Mouse (Mus musculus) lung, adult 18-20 months (tissue): Measurements from ENCODE around the gene Dtx3l.
"Not testable (repeated sequence)": the region's sequence is repeated elsewhere in the genome, so short reads cannot be mapped to it uniquely, and the experiment has no call there.

Experiments
- DNase-seq, 2 experiments: peaks; one replicate each; pipeline ENCODE4 v3.0.0; 2022; ENCODE audit warnings: mixed read lengths in 2 of 2

Dtx3l gene

DNA sequence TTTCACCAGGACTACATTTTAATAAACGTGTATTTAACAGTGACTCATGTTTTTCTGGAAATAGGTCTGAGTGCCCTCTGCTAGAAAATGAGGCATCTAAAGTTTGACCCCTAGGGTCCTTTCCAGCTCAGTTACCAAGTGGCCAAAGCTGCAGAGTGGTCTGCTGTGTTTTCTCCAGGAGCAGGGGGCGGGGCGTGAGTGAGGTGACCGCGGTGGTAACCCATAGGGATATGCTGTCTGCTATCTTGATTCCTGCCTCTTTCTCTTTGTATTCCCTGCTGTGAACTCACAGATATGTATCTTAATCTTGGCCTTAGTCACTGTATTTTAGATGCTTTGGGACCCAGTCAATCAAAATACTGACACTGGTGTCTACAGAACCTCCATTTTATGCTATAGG is 14.6 kb downstream of the Dtx3l start:
- DNase-seq = no peak

DNA sequence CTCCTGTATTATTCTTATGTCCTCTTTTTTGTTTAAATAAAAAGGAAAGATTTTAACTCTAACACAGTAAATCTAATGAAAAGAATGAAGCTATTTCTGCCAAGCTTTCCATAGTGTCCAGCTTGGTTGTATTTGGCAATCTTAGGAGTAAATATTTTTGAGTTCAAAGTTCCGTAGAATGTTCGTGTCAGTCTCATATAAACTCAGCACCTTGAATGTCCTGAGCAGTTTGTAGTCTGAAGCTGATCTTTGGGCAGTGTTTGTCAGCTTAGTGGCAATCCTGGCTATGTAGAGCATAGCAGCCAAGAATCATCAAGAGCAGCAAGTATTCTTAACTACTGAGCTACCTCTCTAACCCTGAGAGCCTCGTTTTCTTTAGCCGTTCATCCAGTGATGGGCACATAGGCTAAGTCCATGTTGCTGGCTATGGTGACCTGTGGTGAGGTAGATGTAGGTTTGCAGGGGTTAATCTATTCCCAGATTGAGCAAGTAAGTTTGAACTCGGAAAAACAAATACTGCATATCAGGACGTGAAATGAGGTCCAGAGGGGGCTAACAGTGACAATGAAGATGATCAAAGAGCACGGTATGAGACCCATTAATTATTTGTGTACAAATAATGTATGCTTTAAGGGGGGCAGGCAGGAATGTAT is 15.3 kb downstream of the Dtx3l start:
- no peak for DNase-seq

DNA sequence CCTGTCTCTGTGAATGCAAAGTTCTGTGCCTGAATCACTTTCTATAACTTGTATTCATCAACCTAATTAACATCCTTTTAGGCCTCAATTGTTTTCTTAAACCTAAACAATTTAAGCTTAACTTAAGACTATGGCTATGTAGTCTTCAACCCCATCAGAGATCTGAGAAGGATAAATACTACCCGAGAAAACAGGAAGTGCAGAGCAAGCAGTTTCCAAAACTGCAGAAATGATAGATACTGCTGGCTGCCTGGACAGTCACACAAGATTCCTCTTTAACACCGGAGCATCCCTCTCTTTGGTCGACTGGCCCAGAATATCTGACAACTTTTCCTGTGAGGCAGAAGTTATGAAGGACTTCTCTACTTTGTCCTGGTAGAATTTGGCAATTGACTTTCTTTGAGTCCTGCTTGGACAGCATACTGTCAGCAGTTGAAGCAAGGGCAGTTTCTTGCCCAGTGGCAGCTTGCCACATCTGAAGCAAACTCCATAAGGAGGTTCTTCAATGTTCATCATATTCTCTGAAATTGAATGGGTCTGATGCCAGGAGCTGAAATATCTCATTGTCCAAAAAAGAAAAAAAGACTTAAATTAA is 16.6 kb downstream of the Dtx3l start:
- DNase-seq = no peak

DNA sequence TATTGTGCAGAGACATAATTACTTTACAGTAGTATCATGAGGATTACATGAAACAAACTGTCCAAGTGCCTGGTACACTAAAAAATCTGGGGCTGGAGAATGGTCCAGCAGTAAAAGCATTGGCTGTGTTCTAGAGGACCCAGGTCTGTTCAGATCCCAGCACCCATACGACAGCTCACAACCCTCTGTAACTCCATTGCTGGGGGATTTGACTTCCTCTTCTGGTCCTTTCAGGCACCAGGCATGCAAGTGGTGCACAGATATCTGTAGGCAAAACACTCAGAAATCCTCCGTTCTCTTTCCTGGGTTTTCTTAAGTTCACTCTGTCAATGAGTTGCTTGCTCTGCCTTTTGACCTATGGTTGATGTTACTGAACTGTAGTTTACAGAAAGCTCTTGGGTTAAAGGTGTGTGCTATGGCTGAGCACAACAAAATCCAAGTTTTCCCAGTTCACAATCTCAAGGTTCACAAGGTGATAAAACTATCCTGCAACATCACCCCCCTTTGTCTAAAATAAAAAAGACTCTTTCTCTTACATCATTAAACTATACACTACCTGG is 17.2 kb downstream of the Dtx3l start:
- DNase-seq = no peak

DNA sequence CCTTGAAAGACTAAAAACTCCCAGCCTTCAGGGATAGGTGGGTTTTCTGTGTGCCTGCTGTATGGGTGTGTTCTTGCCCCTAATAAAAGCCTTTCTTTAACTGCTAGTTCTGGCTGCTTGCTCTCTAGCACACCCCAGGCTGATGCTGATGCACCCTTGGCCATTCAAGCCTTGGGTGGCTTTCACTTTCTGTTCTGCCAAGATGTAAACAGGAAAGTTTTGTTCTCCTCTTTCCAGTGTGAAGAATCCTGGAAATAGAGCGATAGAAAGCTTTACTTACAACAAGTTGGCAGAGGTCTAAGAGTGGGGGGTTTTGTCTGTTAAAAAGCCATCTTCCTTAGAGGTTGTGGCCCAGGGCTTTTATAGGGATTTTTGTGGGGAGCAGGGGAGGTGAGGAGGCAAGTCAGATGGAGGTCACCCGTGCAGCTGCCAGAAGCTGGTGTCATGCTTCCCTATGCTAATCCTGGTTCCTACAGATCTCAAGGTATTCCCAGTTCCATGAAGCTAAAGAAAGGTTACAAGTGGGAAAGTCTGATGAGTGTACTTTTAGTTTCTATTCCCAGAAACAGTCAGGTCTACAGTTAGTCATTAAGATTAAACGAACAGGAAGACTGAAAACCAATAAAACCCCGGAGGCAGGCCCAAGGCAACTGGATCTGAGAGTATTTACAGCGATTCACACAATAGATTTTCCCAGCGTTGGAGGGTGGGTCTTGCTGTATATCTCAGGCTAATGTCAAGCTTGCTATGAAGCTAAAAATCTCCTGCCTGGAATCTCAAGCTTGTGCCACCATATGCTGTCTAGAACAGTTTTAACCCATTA is 20.0 kb downstream of the Dtx3l start:
- peak in 1 of 2 experiments; percentile 26 for DNase-seq

DNA sequence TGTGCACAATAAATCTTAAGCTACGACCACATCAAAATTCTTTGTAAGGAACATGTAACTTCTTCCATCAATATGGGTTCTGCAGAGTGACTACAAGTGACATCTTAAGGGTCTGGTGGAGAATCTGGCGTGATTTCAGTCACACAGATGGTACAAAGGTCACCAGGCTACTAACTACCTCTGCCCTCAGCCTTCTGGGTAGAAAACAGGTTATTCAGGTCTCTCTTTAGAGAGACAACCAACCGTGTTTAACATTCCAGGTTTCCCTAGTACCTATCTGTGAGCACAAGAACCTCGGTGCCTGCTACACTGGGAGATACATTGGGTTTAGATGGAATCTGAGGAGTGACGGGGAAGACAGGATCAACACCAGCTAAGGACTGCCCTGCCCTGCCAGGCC is 24.6 kb downstream of the Dtx3l start:
- no peak for DNase-seq

DNA sequence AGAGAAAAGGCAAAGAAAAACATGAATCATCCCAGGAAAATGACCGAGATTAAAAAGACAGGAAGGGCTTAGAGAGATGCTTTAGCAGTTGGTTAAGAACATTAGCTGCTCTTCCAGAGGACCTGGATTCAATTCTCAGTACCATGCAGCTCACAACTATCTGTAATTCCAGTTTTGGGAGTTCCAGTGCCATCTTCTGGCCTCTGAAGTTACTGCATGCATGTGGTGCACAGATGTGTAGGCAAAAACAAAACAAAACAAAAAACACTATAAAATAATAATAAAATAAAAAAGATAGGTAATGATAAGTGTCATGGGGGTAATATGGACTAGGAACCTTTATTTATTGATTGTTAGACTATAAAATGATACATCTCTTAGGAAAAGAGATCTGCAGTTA is 25.4 kb downstream of the Dtx3l start:
- no peak for DNase-seq

DNA sequence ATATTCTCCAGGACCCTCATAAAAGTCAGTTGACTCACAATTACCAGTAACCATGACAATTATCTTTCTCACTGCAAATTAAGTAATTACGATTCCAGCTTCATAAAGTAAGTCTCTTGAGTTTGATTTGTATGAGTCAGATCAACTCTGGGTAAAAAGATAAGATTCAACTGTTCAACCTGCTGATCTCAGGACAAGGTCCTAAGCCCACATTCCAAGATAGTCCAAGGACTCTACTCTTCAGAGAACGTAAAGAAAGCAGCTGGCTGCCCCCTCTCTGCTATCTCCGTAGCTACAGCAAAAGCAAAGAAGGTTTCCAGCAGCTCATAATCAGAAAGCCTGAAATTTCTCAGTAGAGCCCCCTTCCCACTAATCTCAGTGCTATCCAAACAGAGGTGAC is 27.5 kb downstream of the Dtx3l start:
- no peak for DNase-seq

DNA sequence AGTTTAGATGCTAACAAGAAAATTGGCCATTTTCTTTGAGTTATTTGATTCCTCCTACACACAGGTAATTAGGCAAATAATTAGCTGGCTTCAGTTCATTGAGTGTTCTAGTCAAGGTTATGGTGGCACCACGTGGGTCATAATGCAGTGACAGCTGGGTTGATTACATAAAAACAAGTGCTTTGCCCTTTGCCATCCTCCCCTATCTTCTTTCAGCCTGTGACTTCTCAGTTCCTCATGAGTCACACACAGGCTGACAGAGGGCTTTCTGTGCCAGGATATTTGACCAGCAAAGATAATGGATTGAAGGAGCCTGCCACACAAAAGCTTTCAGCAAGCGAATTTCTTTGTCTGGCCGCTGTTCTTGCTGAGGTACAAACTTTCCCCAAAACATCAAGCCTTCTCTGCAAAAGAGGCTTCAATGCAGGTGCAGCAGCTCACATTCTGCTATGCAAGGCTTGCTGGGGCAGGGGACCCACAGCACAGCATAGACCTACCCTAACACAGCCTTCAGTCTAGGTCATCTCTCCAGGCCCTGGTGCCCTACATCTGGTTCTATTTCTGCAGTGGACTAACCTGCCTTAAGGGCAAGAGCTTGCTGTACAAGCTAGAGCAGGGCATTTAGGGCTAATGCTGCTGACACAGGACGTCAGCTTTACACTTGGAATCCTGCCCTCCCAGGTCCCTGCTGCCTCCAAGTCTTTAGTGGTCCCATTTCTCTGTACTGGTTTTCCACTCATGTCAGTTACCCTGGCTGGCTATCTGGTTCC is 31.3 kb downstream of the Dtx3l start:
- DNase-seq = no peak

DNA sequence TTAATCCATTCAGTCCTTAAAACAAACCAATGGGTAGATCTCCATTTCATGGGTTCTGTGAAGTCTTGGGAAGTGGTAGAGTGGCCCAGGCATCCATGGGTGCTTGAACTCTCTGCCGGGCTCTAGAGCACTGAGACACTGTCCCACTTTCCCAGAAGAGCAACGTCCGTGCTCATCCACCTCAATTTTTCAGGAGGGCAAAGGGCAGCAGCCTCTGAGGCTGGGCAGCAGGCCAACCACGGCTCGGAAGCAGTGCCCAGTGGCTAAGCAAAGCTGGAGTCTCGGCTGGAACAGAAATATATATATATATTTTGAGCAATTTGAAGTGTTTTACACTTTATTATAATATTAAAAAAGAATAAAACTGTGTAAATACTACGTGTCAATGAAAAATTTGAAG is 32.1 kb downstream of the Dtx3l start:
- no peak for DNase-seq

DNA sequence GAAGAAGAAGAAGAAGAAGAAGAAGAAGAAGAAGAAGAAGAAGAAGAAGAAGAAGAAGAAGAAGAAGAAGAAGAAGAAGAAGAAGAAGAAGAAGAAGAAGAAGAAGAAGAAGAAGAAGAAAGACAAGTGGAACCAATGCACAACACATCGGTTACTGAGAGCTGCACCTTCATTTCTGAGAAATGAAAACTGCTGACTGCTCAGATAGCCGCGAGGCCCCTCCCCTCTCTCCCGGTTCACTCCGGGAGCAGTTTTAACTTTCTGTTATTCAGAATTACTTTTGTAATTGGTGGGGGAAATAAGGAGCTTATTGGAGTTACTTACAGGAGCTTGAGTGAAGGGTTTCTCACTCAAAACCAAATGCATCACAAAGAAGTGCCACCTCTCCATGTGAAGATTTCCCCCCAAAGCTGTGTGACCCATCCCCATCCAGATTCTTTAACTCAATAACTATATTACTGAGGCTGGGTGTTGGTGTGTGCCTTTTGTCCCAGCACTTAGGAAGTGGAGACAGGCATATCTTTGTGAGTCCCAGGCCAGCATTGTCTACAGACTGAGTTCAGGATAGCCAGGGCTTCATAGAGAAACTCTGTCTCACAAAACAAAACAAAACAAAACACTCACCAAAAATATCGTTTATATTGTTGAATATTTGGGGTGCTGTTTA is 33.0 kb downstream of the Dtx3l start:
- no peak for DNase-seq

DNA sequence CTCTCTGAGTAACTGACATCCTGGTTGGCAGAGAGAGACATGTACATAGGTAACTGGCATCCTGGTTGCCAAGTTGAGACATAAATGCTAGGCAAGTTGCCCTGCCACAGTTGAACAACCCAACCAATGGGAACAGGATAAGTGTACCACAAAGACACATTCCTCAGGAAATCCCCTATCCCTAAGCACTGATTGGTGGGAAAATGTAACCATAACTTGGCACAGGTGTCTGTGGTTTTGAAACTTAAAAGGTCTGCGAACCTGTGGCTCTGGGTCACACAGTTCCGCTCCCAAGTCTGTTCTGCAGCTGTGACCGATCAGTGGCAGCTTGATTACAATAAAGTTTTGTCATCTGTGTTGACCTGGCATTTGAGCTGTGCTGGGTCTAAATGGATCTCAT is 33.6 kb downstream of the Dtx3l start:
- no peak for DNase-seq

DNA sequence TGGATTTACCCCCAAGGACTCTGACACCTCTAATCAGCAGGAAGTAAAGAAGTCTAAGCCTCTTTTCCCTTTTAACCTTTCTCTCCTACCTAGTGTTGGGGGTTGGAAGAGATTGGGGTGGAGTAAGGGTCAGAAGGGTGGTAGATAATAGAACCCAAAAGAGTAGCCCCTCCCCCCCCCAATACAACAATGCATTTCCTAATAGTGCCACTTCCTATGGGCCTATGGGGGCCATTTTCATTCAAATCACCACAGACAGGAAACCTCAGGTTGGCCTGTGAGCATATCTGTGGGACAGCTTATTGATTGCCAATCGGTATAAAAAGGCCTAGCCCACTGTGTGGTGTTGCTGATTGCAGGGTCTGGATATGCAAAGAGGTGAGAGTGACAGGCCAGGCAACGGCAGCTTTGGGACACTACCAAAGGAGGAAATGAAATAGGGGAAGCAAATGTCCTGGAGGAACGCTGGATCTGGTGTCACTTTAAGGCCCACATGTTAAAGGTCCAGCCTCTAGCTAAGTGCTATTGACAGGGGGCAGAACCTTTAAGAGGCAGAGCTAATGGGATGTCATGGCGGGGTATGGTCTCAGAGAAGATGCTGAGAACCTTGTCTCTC is 34.7 kb downstream of the Dtx3l start:
- no peak for DNase-seq

DNA sequence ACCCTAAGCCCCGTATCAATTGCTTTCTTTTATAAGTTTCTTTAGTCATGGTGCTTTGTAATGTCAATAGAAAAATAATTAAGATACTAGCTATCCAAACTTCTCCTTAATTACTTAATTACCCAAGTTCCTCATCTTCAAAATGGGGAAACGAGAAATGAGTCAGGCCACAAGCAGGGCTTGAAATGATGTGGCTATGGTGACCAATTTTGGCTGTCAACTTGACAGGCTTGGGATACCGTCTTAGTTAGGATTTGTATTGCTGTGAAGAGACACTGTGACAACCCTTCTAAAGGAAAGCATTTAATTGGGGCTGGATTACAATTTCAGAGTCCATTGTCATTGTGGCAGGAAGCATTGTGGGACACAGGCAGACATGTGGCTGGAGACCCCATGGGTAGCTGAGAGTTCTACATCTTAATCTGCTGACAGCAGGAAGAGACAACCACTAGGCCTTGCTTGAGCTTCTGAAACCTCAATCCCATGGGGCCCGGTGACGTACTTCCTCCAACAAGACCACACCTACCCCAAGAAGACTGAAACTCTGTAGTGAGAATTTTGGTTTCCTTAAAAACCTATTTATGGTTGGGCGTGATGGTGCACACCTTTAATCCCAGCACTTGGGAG is 35.8 kb downstream of the Dtx3l start:
- DNase-seq = no peak

DNA sequence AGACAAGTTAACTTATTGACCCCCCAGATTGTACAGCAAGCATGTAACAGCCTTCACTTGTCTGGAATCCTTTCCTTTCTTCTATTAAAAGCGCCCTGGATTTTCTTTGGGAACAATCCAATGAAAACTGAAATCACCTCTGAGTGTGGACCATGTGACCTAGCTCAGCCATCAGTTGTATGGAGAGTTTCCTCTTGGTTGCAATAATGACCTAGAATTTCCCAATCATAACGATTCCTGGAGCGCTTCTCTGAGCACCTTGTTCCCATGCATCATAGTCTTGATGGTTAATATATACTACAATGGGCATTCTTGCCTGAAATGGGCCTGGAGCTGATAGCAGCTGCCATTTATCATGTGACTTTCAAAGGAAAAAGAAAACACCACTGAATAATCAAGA is 38.4 kb downstream of the Dtx3l start:
- DNase-seq = no peak

DNA sequence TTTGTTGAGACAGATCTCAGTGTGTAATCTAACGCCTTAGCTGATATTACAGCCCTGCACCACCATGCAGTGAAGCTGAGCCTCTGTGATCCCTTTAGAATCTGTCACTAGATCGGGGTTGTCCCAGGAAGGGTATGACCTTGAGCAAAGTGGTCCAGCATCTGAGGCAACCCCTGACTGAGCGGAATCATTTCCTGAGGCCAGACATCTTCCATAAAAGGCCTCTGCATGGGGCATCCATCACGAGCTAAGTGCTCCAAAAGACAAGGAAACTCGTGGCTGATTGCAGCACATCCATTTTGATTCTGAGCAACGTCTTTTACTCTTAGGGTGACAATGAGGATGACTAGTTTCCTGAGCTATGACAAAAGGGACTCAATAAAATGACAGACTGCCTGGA is 44.0 kb downstream of the Dtx3l start:
- DNase-seq = no peak

DNA sequence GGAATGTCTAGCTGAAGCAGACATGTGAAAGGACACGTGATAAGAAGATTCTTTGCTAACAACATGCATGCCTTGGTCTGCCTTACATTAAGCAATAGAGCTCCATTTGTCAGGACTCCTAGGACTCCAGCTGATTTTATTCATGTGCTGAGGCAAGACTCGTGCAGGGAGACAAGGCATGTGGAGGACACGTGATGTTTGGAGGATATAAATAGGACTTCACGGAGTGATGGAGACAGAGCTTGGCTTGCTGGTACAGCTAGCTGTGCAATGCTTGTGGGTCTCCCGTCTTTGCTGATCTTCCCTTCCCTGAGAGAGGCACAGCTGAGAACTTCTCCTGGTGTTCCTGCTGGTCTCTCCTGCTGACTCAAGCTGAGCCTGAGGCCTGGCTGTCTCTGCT is 47.3 kb downstream of the Dtx3l start:
- DNase-seq = not testable (repeated sequence)

DNA sequence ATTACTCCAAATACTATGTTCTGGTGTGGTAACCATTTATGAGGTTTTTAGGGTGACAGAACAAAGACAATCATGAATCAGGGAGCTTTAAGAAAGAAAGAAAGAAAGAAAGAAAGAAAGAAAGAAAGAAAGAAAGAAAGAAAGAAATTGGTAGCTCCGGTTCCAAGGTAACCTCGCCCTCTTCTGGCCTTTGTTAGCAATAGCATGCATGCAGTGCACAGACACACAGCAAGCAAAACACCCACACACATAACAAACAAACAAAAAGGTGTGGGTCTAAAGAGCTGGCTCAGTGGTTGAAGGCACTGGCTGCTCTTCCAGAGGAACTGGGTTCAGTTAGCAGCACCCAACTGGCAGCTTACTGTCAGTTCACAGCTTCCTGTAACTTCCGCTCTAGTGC is 48.3 kb downstream of the Dtx3l start:
- no peak for DNase-seq

DNA sequence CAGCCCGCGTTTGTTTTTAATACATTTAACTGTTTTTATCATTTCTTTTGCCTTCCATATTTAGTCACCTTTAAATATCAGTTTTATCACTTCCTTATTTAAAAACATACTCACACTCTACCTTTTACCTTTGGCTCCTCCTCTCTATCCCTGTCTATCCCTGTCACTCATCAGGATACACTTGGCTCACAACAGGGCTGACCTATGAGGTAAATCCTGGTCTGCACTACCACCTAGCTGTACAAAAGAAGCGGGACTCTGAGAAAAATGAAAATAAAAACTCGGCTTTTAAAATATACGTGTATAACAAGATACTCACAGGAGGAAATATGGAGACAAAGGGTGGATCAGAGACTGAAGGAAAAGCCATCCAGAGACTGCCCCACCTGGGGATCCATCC is 50.0 kb downstream of the Dtx3l start:
- no peak for DNase-seq

DNA sequence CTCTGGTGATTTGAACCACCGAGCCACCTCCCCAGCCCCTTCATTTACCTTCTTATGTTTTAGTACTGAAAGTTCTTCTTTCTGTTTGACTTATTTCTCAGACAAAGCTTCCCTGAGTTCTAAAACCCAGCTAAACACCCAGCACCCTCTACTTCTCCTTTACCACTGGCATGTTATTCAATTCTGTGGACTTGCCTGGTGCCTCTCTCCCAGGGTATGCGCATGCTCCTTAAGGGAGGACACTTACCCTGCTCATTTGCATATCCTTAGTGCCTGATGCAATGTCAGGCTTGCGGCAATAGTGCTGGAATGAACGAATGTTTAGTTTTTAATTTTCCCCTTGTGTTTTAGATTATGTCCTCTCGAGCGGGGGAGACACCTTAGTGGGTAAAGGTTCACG is 50.8 kb downstream of the Dtx3l start:
- DNase-seq = peak; percentile 12 to 26
